Mouse (Mus musculus) liver, postnatal 0 days (tissue): ENCODE measurements at regions not wholly inside any gene's neighbourhood (a gene's known extent, or its start where the extent isn't known, plus 50 kb on each side); places are given as distances from the start of the nearest gene placed in this dataset.

Source experiments
- CTCF ChIP-seq: sonication (generic); IDR thresholded peaks from 2 replicates; pipeline ENCODE4 v1.5.1; 2016; ENCODE audit warnings: antibody characterized with exemption, low read depth
- EP300 ChIP-seq: IDR thresholded peaks from 2 replicates; pipeline ENCODE4 v1.6.1; 2016; ENCODE audit warnings: antibody characterized with exemption, low read depth, mild to moderate bottlenecking

GRCm38 (mm10) chr19:37774966-37775365 is 77.4 kb downstream of the Cyp26a1 start:
- TF ChIP-seq CTCF (no peak), EP300 (no peak)
